Mouse (Mus musculus): ENCODE measurements around the gene Itm2a.

The Itm2a gene

DNA sequence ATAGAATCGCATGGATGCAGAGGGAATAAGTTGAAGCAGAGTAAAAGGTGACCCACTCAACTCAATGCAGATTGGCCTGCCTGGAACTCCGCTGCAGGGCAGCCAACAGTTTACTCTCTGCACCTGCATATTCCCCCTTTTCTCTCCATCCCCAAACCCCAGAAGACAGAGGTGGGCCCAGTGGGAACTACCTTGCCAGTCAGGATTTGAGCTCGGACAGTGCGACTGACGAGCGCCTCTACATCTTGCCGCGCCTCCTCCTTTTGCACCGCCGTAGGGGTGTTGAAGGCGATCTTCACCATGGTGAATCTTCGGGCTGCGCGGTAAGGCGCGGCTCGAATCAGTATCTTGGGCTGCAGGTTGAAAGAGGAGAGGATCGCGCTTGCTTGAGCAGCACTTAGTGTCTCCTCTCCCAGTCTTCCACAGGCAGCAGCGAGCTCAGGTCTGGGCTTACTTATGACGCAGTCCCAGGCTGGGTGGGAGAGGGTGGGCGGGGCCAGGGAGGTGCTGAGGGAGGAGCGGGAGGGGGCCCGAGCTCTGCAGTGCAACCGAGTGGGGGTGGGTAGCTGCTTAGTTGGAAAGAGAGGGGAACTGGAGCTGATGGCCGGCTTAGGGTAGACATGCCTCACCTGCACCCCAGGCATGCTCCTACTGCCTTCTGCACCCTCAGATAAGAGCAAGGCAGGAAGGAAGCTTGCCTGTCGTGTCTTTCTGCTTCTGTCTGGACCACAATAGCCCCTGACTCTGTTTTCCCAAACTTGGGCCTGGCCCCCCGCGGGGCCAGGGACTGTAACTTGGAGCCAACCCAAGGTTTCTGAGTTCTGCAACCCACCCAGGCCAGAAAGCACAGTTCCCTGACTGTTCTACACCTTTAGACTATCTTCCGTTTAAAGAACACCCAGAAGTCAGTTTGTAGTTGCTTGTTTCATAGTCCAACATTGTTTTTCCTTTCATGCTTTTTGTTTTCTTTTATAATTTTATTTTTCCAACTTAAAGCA lies at the start of gene Itm2a:
Gene Itm2a, minus strand, starts transcription at position 462 of the 998 bp plus-strand sequence.
- DNase-seq = peak; percentile 52

DNA sequence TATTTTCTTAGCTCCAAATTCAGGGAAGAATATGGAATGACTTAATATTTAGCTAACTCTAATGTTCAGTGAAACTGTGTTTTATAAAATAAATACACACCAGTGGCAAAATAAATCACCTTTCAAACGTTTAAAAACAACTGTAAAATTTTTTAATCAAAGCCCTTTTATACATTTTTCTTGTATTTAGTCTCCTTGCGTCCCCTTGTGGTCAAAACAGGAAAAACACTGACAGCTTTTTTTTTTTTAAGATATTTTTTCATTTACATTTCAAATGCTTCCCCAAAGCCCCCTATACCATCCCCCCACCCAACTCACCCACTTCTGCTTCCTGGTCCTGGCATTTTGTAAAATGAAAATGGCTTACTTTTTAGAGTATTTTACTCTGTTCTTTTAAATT lies 32.7 kb upstream of the Itm2a start:
- no peak for DNase-seq

DNA sequence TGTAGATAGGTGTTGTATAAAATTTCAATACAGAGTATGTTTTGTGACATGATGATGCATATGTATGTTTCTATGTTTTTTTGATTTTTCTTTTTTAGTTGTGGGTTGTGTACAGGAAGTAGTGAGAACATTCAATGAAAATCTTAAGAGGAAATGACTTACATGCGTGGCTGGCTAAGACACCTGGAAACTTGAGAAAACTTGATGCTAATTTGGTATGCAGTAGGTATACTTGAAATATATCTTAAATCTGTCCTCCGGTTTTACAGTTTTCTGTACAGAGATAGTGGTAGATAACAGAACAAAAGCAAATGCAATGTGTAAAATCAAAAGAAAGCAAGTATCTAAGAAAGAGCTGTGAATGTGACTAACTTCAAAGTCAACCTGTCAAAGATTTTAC lies 18.1 kb upstream of the Itm2a start:
- no peak for DNase-seq

DNA sequence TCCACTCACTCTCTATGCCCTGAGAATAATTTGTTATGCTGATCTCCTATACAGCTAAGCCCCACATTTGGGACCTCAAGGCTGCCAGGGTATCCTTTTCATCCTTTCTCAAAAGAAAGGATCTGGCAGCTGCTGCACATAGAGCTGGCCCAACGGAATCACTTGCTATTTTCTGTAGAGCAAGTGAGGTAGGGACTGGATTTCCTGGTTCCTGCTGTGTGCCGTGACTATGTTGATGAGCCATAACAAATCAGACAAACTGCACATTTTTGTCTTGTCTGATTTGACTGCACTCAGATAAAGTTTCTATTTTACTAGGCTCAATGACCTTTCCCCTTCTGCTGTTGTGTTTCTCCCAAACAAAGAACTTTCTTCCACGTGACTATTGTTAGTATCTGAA lies 14.2 kb upstream of the Itm2a start:
- no peak for DNase-seq

DNA sequence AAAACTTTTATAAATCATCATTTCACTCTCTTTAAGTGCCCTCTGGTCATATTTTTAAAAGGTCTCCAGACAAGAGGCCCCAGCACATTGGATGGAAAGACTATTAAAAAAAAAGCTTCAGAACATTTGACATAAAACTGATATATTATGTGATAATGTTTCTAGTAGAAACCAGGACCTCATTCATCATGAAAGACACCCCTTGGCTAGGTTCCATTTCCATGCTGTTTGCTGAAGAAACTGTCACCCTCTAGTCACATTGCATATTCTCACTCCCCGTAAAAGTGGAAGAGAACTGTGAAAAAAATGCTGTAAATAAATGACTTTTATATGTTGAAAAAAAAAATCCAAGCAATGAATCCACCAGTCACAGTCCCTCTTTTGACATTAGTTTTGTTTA lies 12.8 kb upstream of the Itm2a start:
- no peak for DNase-seq

DNA sequence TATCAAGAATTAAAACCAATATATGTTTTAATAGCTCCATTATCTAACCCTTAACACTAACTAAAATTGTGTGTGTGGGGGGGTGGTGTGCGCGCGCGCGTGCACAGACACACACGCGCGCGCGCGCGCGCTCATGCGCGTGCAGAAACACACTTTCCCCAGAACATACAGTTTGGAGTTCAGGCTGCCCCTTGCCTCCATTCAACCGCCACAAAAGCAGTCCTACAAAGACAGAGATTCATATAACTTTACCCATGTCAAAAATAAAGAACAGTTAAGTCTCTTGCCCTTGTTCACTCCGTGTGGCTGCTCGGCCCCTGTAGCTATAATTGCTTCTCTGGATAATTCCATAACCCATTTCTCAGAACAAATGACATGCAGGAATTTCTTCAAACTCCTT lies 695 bp downstream of the Itm2a start:
- DNase-seq = peak; percentile 21

DNA sequence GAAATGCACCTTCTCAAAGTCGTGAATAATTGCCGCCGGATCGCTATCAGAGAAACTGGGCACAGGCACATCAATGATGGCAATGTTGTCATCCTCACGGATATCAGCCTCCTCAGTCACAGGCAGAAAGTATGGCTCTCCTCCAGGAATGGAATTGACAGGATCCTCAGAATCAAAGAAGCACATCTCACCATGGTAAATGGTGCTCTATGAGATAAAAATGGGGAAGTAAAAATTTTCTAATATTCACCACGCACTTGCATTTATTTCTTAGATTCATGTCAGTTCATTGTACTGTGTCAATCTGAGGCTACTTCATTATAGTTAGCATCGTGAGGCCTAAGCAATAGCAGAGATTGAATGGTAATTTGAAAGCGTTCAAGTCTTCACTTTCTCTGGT lies 4.1 kb downstream of the Itm2a start:
- no peak for DNase-seq

DNA sequence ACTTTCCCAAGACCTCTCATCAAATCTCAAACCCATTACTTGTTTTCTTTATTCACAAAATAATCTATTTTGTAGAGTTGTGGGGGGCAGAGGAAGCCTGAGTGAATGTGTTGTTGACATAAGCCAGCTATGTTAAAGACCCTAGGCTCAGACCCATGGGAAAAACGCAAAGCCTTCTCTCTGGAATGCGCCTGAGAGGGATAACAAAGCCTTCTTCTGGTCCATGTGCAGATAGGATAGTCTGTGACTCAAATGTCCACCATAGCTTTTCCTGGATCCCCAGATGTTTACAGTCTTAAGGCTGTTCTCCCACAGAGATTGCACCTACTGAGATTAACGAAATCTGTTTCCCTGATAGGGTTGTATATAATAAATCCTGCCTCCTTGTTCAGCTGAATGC lies 9.9 kb downstream of the Itm2a start:
- DNase-seq = no peak

DNA sequence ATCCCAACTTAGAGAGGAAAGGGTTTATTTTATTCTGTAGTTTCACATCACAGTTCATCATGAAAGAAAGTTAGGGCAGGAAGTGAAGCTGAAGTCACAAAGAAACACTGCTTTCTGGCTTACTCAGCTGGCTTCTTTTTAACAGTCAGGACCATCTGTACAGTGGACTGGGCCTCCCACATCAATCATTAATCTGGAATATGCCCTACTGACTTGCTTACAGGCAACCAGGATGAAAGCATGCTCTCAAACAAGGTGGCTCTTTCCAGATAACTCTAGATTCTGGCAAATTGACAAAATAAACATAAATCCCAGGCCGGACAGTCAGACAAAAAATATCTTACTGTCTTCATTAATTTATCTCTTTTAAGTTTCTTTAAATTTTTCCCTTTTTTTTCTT lies 27.8 kb downstream of the Itm2a start:
- no peak for DNase-seq
